Mouse (Mus musculus): ENCODE measurements around the gene Rapgef5. TPM values are rescaled to one million over a fixed set of nuclear protein-coding genes. Genes with fewer than 3 reads are reported as not detected.

The Rapgef5 gene
- total RNA-seq, 1 experiment: 9.9 TPM

GRCm38 (mm10) chr12:117806007-117806451 lies 289.8 kb downstream of the Rapgef5 start:
- in situ Hi-C loops (cut with MboI; ENCODE audit: low sequenced_read_pairs in 2 of 2, unreplicated experiment in 2 of 2): no loop called here
- no peak for TF ChIP-seq CHD2 (IDR thresholded peaks at IDR 0.05; ENCODE audit: low read depth, low read length)
- no peak for TF ChIP-seq ZNF384 (IDR thresholded peaks at IDR 0.05; ENCODE audit: low read depth, low read length)
- TF ChIP-seq ZC3H11A (IDR thresholded peaks at IDR 0.05; ENCODE audit: borderline replicate concordance, low read depth, low read length): no peak
- TF ChIP-seq HCFC1 (IDR thresholded peaks at IDR 0.05; ENCODE audit: borderline replicate concordance, insufficient read depth, low read length): no peak
- no peak for TF ChIP-seq MAFK (IDR thresholded peaks at IDR 0.05; ENCODE audit: insufficient read depth, low read depth, low read length)
- Histone ChIP-seq H3K4me3 (ENCODE audit: insufficient read depth in 1 of 2, low read depth in 1 of 2, low read length in 2 of 2, poor library complexity in 1 of 2, severe bottlenecking in 1 of 2) (no peak overlapping the region), H3K9ac (ENCODE audit: insufficient read depth, low read depth, low read length, poor library complexity, severe bottlenecking) (no peak overlapping the region), H3K27ac (ENCODE audit: insufficient read depth, low read depth, low read length, poor library complexity, severe bottlenecking) (no peak overlapping the region), H3K36me3 (ENCODE audit: control insufficient read depth, insufficient read depth, low read length, poor library complexity, severe bottlenecking) (no peaks in the 10 kb centered on the region), H3K9me3 (ENCODE audit: control insufficient read depth, insufficient read depth, low read depth, low read length) (no peaks in the 10 kb centered on the region), H3K4me1 (ENCODE audit: control insufficient read depth in 2 of 2, insufficient read depth in 2 of 2, low read length in 2 of 2, poor library complexity in 1 of 2) (peaks cover 0 to 3% of the 10 kb centered on the region in 2 experiments; a peak in 1 of 4 replicates)
- no peak for DNase-seq (ENCODE audit: low read depth, low spot score)

GRCm38 (mm10) chr12:117806470-117806869 lies 290.2 kb downstream of the Rapgef5 start:
- Histone ChIP-seq H3K9ac (ENCODE audit: insufficient read depth, low read depth, low read length, poor library complexity, severe bottlenecking) (no peak overlapping the region), H3K36me3 (ENCODE audit: control insufficient read depth, insufficient read depth, low read length, poor library complexity, severe bottlenecking) (no peaks in the 10 kb centered on the region), H3K27ac (ENCODE audit: insufficient read depth, low read depth, low read length, poor library complexity, severe bottlenecking) (no peak overlapping the region), H3K4me1 (ENCODE audit: control insufficient read depth in 2 of 2, insufficient read depth in 2 of 2, low read length in 2 of 2, poor library complexity in 1 of 2) (peaks cover 0 to 3% of the 10 kb centered on the region in 2 experiments; a peak in 1 of 4 replicates), H3K9me3 (ENCODE audit: control insufficient read depth, insufficient read depth, low read depth, low read length) (no peaks in the 10 kb centered on the region), H3K4me3 (ENCODE audit: insufficient read depth in 1 of 2, low read depth in 1 of 2, low read length in 2 of 2, poor library complexity in 1 of 2, severe bottlenecking in 1 of 2) (no peak overlapping the region)
- DNase-seq (ENCODE audit: low read depth, low spot score): no peak
- TF ChIP-seq MAFK (IDR thresholded peaks at IDR 0.05; ENCODE audit: insufficient read depth, low read depth, low read length) (no peak), CHD2 (IDR thresholded peaks at IDR 0.05; ENCODE audit: low read depth, low read length) (no peak), HCFC1 (IDR thresholded peaks at IDR 0.05; ENCODE audit: borderline replicate concordance, insufficient read depth, low read length) (no peak), ZNF384 (IDR thresholded peaks at IDR 0.05; ENCODE audit: low read depth, low read length) (no peak), ZC3H11A (IDR thresholded peaks at IDR 0.05; ENCODE audit: borderline replicate concordance, low read depth, low read length) (no peak)
- in situ Hi-C loops (cut with MboI; ENCODE audit: low sequenced_read_pairs in 2 of 2, unreplicated experiment in 2 of 2): no loop called here

GRCm38 (mm10) chr12:117807637-117808036 lies 291.4 kb downstream of the Rapgef5 start:
- in situ Hi-C loops (cut with MboI; ENCODE audit: low sequenced_read_pairs in 2 of 2, unreplicated experiment in 2 of 2): no loop called here
- no peak for TF ChIP-seq ZNF384 (IDR thresholded peaks at IDR 0.05; ENCODE audit: low read depth, low read length)
- no peak for TF ChIP-seq CHD2 (IDR thresholded peaks at IDR 0.05; ENCODE audit: low read depth, low read length)
- no peak for TF ChIP-seq ZC3H11A (IDR thresholded peaks at IDR 0.05; ENCODE audit: borderline replicate concordance, low read depth, low read length)
- no peak for TF ChIP-seq HCFC1 (IDR thresholded peaks at IDR 0.05; ENCODE audit: borderline replicate concordance, insufficient read depth, low read length)
- TF ChIP-seq MAFK (IDR thresholded peaks at IDR 0.05; ENCODE audit: insufficient read depth, low read depth, low read length): no peak
- Histone ChIP-seq H3K9me3 (ENCODE audit: control insufficient read depth, insufficient read depth, low read depth, low read length) (no peaks in the 10 kb centered on the region), H3K36me3 (ENCODE audit: control insufficient read depth, insufficient read depth, low read length, poor library complexity, severe bottlenecking) (no peaks in the 10 kb centered on the region), H3K4me1 (ENCODE audit: control insufficient read depth in 2 of 2, insufficient read depth in 2 of 2, low read length in 2 of 2, poor library complexity in 1 of 2) (peaks cover 0 to 3% of the 10 kb centered on the region in 2 experiments; a peak in 1 of 4 replicates), H3K4me3 (ENCODE audit: insufficient read depth in 1 of 2, low read depth in 1 of 2, low read length in 2 of 2, poor library complexity in 1 of 2, severe bottlenecking in 1 of 2) (no peak overlapping the region), H3K9ac (ENCODE audit: insufficient read depth, low read depth, low read length, poor library complexity, severe bottlenecking) (no peak overlapping the region), H3K27ac (ENCODE audit: insufficient read depth, low read depth, low read length, poor library complexity, severe bottlenecking) (no peak overlapping the region)
- no peak for DNase-seq (ENCODE audit: low read depth, low spot score)

- Histone ChIP-seq H3K9me3 (ENCODE audit: control insufficient read depth, insufficient read depth, low read depth, low read length) (no peaks in the 10 kb centered on the region), H3K4me3 (ENCODE audit: insufficient read depth in 1 of 2, low read depth in 1 of 2, low read length in 2 of 2, poor library complexity in 1 of 2, severe bottlenecking in 1 of 2) (no peak overlapping the region), H3K9ac (ENCODE audit: insufficient read depth, low read depth, low read length, poor library complexity, severe bottlenecking) (no peak overlapping the region), H3K27ac (ENCODE audit: insufficient read depth, low read depth, low read length, poor library complexity, severe bottlenecking) (no peak overlapping the region), H3K36me3 (ENCODE audit: control insufficient read depth, insufficient read depth, low read length, poor library complexity, severe bottlenecking) (no peaks in the 10 kb centered on the region), H3K4me1 (ENCODE audit: control insufficient read depth in 2 of 2, insufficient read depth in 2 of 2, low read length in 2 of 2, poor library complexity in 1 of 2) (peaks cover 0 to 3% of the 10 kb centered on the region in 2 experiments; a peak in 1 of 4 replicates)
- in situ Hi-C loops (cut with MboI; ENCODE audit: low sequenced_read_pairs in 2 of 2, unreplicated experiment in 2 of 2): no loop called here
- TF ChIP-seq ZNF384 (IDR thresholded peaks at IDR 0.05; ENCODE audit: low read depth, low read length) (no peak), ZC3H11A (IDR thresholded peaks at IDR 0.05; ENCODE audit: borderline replicate concordance, low read depth, low read length) (no peak), HCFC1 (IDR thresholded peaks at IDR 0.05; ENCODE audit: borderline replicate concordance, insufficient read depth, low read length) (no peak), CHD2 (IDR thresholded peaks at IDR 0.05; ENCODE audit: low read depth, low read length) (no peak), MAFK (IDR thresholded peaks at IDR 0.05; ENCODE audit: insufficient read depth, low read depth, low read length) (no peak)
- DNase-seq (ENCODE audit: low read depth, low spot score): no peak
Observed at GRCm38 (mm10) chr12:117808355-117809326, 292.4 kb downstream of the Rapgef5 start.
